Mouse (Mus musculus) stomach, postnatal 0 days (tissue): ENCODE data around the gene Ncam1. TPM values are rescaled to one million over a fixed set of nuclear protein-coding genes. Genes with fewer than 3 reads are reported as not detected.

ENCODE experiments used
- ATAC-seq: fragments of 200-750 bp; cut with Nextera tagmentation; 2 replicates; pipeline ENCODE4 v1.8.0; 2017; ENCODE audit not compliant: low FRiP score, low TSS enrichment
- DNase-seq: peaks from one replicate; pipeline ENCODE4 v3.0.0-alpha.2; 2016; ENCODE audit warnings: low spot score
- H3K27ac ChIP-seq: fragments of 300-500 bp; sonication (generic); replicated peaks from 2 replicates; pipeline ENCODE4 v1.5.1; 2014; ENCODE audit warnings: mild to moderate bottlenecking, control low read depth
- H3K27me3 ChIP-seq: fragments of 300-500 bp; sonication (generic); 2 replicates; pipeline ENCODE4 v1.6.1; 2014; ENCODE audit warnings: low read length; ENCODE audit not compliant: control insufficient read depth, insufficient read depth
- H3K36me3 ChIP-seq: fragments of 300-500 bp; sonication (generic); 2 replicates; pipeline ENCODE4 v1.6.1; 2014; ENCODE audit warnings: low read length, mixed read lengths; ENCODE audit not compliant: control insufficient read depth, insufficient read depth
- H3K4me1 ChIP-seq: fragments of 300-500 bp; sonication (generic); replicated peaks from 2 replicates; pipeline ENCODE4 v1.6.1; 2014; ENCODE audit warnings: antibody characterized with exemption; ENCODE audit not compliant: control insufficient read depth, insufficient read depth
- H3K4me2 ChIP-seq: fragments of 300-500 bp; sonication (generic); replicated peaks from 2 replicates; pipeline ENCODE4 v1.6.1; 2014; ENCODE audit warnings: low read depth, mild to moderate bottlenecking, control low read depth, moderate library complexity
- H3K4me3 ChIP-seq: fragments of 300-500 bp; sonication (generic); 2 replicates; pipeline ENCODE4 v1.5.1; 2014; ENCODE audit warnings: low read depth, low read length, control low read depth
- H3K9ac ChIP-seq: fragments of 300-500 bp; sonication (generic); 2 replicates; pipeline ENCODE4 v1.6.1; 2014; ENCODE audit warnings: mild to moderate bottlenecking, low read length, control low read depth, mixed read lengths
- H3K9me3 ChIP-seq: fragments of 300-500 bp; sonication (generic); 2 replicates; pipeline ENCODE4 v1.6.1; 2016; ENCODE audit warnings: low read length; ENCODE audit not compliant: control insufficient read depth
- CTCF ChIP-seq: IDR thresholded peaks from 2 replicates; pipeline ENCODE4 v1.5.1; 2016; ENCODE audit warnings: antibody characterized with exemption, low read depth, mild to moderate bottlenecking, moderate library complexity
- EP300 ChIP-seq: optimal IDR thresholded peaks from 2 replicates; pipeline ENCODE3; 2016; ENCODE audit warnings: antibody characterized with exemption
- WGBS: fragments of 180-500 bp; shearing (Covaris S2); extraction: QIAGEN DNeasy Blood & Tissue Kit; methylation state at CpG from one replicate; pipeline ENCODE4 v1.1.7; 2014; 5-methylcytosine and 5-hydroxymethylcytosine counted together
- polyA plus RNA-seq: library from polyadenylated mRNA; unstranded; fragments of >200 nt; fragmentation: Nextera tagmentation; extraction: Ambion mirVana; gene quantifications from 2 replicates; pipeline ENCODE4 v1.2.1, GENCODE M21; 2015

Gene Ncam1
- polyA plus RNA-seq, 1 experiment from 2014 or later, result 34.0 TPM

DNA sequence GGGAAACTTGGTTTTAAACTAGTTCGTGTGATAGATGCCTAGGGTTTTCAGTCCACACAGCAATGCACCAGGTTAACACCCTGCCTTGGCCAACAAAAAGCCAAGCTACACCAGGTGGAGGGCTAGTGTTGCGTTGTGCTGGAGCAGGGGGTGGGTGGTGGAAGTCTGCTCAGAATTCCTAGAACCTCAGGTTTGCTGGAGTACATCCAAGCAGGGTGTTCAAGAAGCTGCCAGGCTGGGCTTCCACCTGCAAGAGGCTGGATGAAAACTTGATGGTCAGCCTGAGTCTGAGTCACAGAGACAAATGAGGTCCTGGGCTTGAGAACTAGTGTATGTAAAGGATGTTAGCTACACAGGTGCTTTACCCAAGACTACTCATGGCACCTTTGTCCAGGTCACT lies 166.1 kb downstream of the Ncam1 start:
- DNase-seq (no peak), ATAC-seq (no peak)
- H3K9ac ChIP-seq, result no peak overlapping the region
- H3K4me2 ChIP-seq, result no peak overlapping the region
- H3K27me3 ChIP-seq, result no peaks in the 10 kb centered on the region
- H3K4me1 ChIP-seq, result no peaks in the 10 kb centered on the region
- no peaks in the 10 kb centered on the region for H3K36me3 ChIP-seq
- no peak overlapping the region for H3K27ac ChIP-seq
- TF ChIP-seq EP300 (no peak), CTCF (no peak)
- 67% methylated on average over 2 of the region's 2 CpGs for WGBS
- no peak overlapping the region for H3K4me3 ChIP-seq
- H3K9me3 ChIP-seq, result no peaks in the 10 kb centered on the region

DNA sequence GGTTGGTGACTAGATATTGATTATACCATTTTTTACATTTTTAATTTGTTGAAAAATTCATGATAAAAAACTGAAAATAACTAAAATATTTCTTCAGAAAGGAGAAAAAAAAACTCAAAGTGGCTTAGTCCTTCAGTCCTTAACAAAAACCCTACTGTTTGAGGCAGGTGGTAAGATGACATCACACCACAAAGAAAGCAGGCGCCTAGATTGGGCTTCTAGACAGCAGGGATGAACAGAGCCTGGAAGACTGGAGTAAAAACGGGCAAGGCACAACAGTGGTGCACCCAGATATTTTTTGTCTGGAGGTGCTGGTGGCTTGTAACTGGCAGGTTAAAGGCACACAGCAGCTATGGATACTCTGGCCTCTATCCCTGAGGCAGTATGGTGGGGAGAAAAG lies 168.4 kb downstream of the Ncam1 start:
- H3K27ac ChIP-seq, result no peak overlapping the region
- H3K4me2 ChIP-seq, result no peak overlapping the region
- no peaks in the 10 kb centered on the region for H3K4me1 ChIP-seq
- no peaks in the 10 kb centered on the region for H3K9me3 ChIP-seq
- H3K4me3 ChIP-seq, result no peak overlapping the region
- TF ChIP-seq EP300, result no peak
- no peak overlapping the region for H3K9ac ChIP-seq
- ATAC-seq (no peak), DNase-seq (no peak)
- H3K27me3 ChIP-seq, result no peaks in the 10 kb centered on the region
- WGBS, result 70% methylated on average over 2 of the region's 2 CpGs
- no peaks in the 10 kb centered on the region for H3K36me3 ChIP-seq

DNA sequence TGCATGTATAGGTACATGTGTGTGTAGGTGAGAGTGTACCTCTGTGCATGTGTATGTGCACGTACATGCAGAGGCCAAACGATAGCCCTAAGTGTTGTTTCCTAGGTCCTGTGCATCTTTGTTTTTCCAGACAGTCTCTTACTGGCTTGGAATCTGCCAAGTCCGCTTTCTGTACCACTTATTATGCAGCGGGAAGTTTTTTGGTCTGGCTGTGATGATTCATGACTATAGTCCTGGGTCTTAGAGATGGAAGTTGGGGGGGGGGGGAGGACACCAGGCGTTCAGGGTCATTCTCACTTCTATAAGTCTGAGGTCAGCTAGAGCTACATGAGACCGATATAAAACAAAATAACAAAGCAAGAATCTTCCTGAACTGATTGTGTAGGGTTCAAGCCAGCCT lies 173.8 kb downstream of the Ncam1 start:
- Histone ChIP-seq H3K4me2 (no peak overlapping the region), H3K9me3 (no peaks in the 10 kb centered on the region), H3K9ac (no peak overlapping the region), H3K4me1 (no peaks in the 10 kb centered on the region), H3K4me3 (no peak overlapping the region), H3K27ac (no peak overlapping the region), H3K27me3 (no peaks in the 10 kb centered on the region), H3K36me3 (no peaks in the 10 kb centered on the region)
- no peak for ATAC-seq
- TF ChIP-seq CTCF (no peak), EP300 (no peak)
- 90% methylated on average over 6 of the region's 6 CpGs for WGBS
- DNase-seq, result no peak

DNA sequence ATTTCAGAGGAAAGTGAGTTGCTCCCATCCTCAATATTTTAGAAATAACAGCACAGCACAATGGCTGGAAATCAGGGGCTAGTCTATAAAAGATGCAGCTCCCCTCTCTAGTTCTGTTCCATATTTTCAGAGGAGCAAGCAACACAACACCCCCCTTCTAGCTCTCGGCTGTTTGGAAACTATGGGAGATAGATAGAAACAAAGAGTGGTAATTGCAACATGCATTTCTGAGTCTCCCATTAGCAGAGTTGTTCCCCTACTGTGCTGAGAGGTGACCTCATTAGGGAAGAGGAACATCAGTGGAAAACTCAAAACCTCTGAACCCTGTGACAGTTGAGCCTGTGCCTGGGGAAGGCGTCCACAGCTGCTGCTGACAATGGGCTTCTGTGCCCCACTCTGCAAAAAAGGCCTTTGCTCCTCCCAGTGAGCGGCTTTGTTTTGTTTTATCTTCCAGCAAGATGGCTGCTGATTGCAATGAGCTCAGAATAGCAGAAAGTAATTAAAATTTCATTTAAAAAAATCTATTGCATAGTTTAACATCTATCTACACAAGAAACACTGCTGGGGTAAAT lies 174.7 kb downstream of the Ncam1 start:
- Histone ChIP-seq H3K4me3 (no peak overlapping the region), H3K4me1 (no peaks in the 10 kb centered on the region), H3K36me3 (no peaks in the 10 kb centered on the region), H3K27ac (no peak overlapping the region), H3K4me2 (no peak overlapping the region), H3K27me3 (no peaks in the 10 kb centered on the region), H3K9me3 (no peaks in the 10 kb centered on the region), H3K9ac (no peak overlapping the region)
- no peak for ATAC-seq
- no peak for DNase-seq
- no peak for TF ChIP-seq EP300
- TF ChIP-seq CTCF, result no peak
- 63% methylated on average over 3 of the region's 3 CpGs for WGBS

DNA sequence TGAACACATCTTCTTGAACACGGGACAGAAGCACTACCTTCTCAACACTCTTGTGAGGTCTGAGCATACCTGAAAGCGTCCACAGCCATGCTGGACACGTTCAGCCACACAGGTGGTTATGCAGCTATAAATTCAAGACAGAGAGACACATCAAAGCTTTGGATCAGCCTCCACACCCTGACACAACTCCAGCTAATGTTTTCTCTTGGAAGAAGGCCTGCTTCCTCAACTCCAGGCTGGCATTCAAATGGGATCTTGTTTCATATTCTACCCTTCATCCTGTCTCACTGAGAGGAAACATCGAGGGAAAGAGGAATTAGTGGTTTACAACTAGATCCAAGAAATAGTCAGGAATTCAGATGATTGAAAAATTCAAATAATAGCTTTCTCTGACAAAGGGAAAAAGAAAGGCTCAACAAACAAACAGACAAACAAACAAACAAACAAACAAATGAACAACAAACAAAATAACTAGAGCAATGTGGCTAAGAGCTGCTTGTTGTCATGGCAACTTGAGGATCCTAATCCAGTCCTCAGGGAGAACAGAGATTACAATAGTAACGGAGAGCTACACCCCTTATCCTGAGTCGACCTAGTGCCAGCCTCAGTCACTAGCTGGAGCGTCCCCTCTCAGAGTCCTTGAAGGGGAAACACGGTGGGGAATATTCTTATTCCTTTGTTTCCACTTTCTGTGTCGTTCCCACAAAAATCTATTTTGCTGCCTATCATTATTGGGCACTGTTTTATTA lies 175.6 kb downstream of the Ncam1 start:
- TF ChIP-seq CTCF, result no peak
- H3K4me3 ChIP-seq, result no peak overlapping the region
- no peaks in the 10 kb centered on the region for H3K36me3 ChIP-seq
- 65% methylated on average over 9 of the region's 9 CpGs for WGBS
- no peak overlapping the region for H3K9ac ChIP-seq
- H3K27me3 ChIP-seq, result no peaks in the 10 kb centered on the region
- no peak for ATAC-seq
- no peaks in the 10 kb centered on the region for H3K9me3 ChIP-seq
- no peaks in the 10 kb centered on the region for H3K4me1 ChIP-seq
- DNase-seq, result no peak
- H3K27ac ChIP-seq, result no peak overlapping the region
- H3K4me2 ChIP-seq, result no peak overlapping the region

DNA sequence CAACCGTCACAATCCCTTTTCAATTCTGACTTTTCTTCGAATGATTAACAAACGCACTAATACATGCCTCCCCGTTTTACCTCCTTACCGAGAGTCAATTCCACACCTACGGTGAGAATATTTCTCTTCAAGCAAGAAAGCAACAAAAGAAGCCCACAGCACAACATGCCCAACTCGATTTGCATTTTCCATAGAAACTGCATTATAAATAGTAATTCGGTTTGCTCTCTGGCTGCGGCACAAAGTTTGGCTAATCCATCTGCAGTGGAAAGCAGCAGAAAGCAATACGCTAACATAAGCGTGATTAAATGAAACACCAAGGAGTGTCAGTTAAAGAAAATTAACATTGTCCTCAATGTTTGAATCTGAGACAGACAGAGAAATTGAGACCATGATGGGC lies 177.0 kb downstream of the Ncam1 start:
- DNase-seq, result no peak

More for the DNA sequence above, 177.0 kb downstream of the Ncam1 start:
- 88% methylated on average over 11 of the region's 11 CpGs for WGBS
- no peak overlapping the region for H3K9ac ChIP-seq
- H3K27ac ChIP-seq, result no peak overlapping the region
- H3K4me3 ChIP-seq, result no peak overlapping the region
- no peak for ATAC-seq
- H3K4me1 ChIP-seq, result no peaks in the 10 kb centered on the region
- no peaks in the 10 kb centered on the region for H3K9me3 ChIP-seq
- H3K4me2 ChIP-seq, result no peak overlapping the region
- no peak for TF ChIP-seq CTCF
- no peak for TF ChIP-seq EP300
- H3K36me3 ChIP-seq, result no peaks in the 10 kb centered on the region
- no peaks in the 10 kb centered on the region for H3K27me3 ChIP-seq
